8 mouse cellular contexts compared by ENCODE assay signal in the genomic region with DNA sequence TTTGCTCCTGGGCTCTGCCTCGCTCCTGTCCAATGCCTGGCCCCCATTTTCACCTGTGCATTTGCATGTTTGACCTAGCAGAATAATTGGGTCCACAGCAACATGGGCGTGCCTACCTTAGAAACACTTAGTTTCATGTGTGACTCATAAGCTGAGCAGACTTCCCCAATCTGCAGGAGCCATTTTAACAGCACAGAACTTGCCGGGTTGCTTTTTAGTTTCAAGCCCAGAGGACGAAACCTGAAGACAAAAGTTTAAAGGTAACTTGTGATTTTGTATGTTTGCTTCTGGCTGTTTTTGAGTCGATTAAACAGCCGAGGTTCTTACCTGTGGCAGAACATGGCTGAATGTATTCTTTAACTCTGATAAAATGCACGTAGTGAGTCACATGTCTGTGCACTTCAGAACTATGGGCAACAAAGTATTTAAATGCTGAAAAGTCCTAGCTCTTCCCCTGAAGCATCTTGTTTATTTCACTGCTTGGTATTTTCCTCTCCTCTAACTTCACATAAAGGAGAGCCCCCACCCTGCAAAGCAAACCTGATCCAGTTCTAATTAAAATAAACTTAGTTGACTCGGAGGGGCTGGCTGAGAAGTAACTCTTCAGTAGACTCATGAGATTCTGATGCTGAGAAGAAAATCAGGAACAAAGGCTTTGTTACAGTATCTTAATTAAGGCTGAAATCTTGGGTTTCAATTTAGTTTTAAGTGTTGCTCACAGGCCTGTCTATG. TPM values are rescaled to one million over a fixed set of nuclear protein-coding genes. Genes with fewer than 3 reads are reported as not detected.
A peak's percentile ranks its signal among the peaks of the same experiment; 100 is the strongest.
DNase-seq lines count a peak whose midpoint lies in the region; ATAC-seq and TF ChIP-seq lines count a peak whose summit lies in the region.

No protein-coding gene starts in this region.

- TF ChIP-seq CTCF in gastrocnemius, adult 2 months (IDR thresholded peaks at IDR 0.05): no peak

- H3K27ac ChIP-seq in gastrocnemius, adult 2 months: peak overlapping the region; percentile 68
- peak overlapping the region; percentile 73 for H3K27ac ChIP-seq in liver, embryonic 13.5 days

- H3K27me3 ChIP-seq in liver, embryonic 13.5 days: no peaks in the 10 kb centered on the region

- no peaks in the 10 kb centered on the region for H3K36me3 ChIP-seq in liver, embryonic 13.5 days

- H3K9me3 ChIP-seq in liver, embryonic 13.5 days (replicated peaks): no peaks in the 10 kb centered on the region

- DNase-seq in gastrocnemius, adult 2 months: no peak
- no peak for DNase-seq in gastrocnemius, postnatal 10 days
- peak; percentile 42 for DNase-seq in liver, embryonic 13.5 days
- DNase-seq in spleen, adult 18-20 months: peak; percentile 57 to 61
- no peak for DNase-seq in left cerebral cortex, postnatal 36 days (ENCODE audit: low spot score in 2 of 2)
- DNase-seq in frontal cortex, postnatal 36 days (ENCODE audit: low spot score in 2 of 2): no peak
- DNase-seq in right cerebral cortex, postnatal 14 days: no peak

- 27% methylated on average over 8 of the region's 8 CpGs for WGBS in liver, embryonic 13.5 days (ENCODE audit: insufficient replicate concordance)

- peaks cover 66% of the 10 kb centered on the region for H3K4me1 ChIP-seq in liver, embryonic 13.5 days (replicated peaks)

- peak overlapping the region; percentile 71 for H3K4me2 ChIP-seq in liver, embryonic 13.5 days

- H3K4me3 ChIP-seq in gastrocnemius, adult 2 months: peak overlapping the region; percentile 51
- peak overlapping the region; percentile 44 for H3K4me3 ChIP-seq in liver, embryonic 13.5 days (replicated peaks)

- H3K9ac ChIP-seq in liver, embryonic 13.5 days: peak overlapping the region; percentile 66

- intact Hi-C loops in gastrocnemius, adult 2 months (cut with DNase I): loop anchor here (5.0 kb wide), 1 partner anchor 47 kb away; no protein-coding TSS in a partner anchor
- intact Hi-C loops in left cerebral cortex, postnatal 36 days (cut with DNase I): no loop called here

- peak; percentile 51 for ATAC-seq in erythroblast, adult 5-6 weeks (replicated peaks; ENCODE audit: low FRiP score, poor library complexity, severe bottlenecking)
- ATAC-seq in liver, embryonic 13.5 days (ENCODE audit: low read depth): peak; percentile 64

RNA-seq across cellular contexts. Expression of a gene that starts 34.4 kb away (rescaled TPM):
- total RNA-seq in gastrocnemius, adult 2 months (2021): 10 to 100 TPM; 19.3 to 25.7 TPM
- 10 to 100 TPM; 25.1 to 26.9 TPM for total RNA-seq in gastrocnemius, postnatal 10 days (2021)
- 12.1 and 13.0 TPM in 2 replicates for total RNA-seq in erythroblast, adult 5-6 weeks (2015; ENCODE audit: low replicate concordance)
- 30.7 and 45.6 TPM in 2 replicates for total RNA-seq in erythroblast, adult 5-6 weeks (2017; ENCODE audit: low replicate concordance)
- polyA plus RNA-seq in liver, embryonic 13.5 days (2015; fragmentation: Nextera tagmentation; extraction: Ambion mirVana): 17.6 and 20.6 TPM in 2 replicates
- 10 to 100 TPM; 48.2 to 51.7 TPM for total RNA-seq in left cerebral cortex, postnatal 36 days (2021)

RNA-seq across cellular contexts. Expression of a gene that starts 34.7 kb away (rescaled TPM):
- total RNA-seq in gastrocnemius, adult 2 months (2021): 1 to 10 TPM; 4.6 to 6.0 TPM
- total RNA-seq in gastrocnemius, postnatal 10 days (2021): 10 to 100 TPM in 1 of 2 experiments, 1 to 10 TPM in 1; 8.7 to 11.3 TPM
- total RNA-seq in erythroblast, adult 5-6 weeks (2015; ENCODE audit: low replicate concordance): 38.8 and 45.6 TPM in 2 replicates
- total RNA-seq in erythroblast, adult 5-6 weeks (2017; ENCODE audit: low replicate concordance): 83.8 and 92.9 TPM in 2 replicates
- polyA plus RNA-seq in liver, embryonic 13.5 days (2015; fragmentation: Nextera tagmentation; extraction: Ambion mirVana): 11.9 and 13.8 TPM in 2 replicates
- total RNA-seq in left cerebral cortex, postnatal 36 days (2021): 1 to 10 TPM; 4.1 to 4.8 TPM

Comparison
In these comparisons a context has a peak if more than half of its experiments do, and no peak if none do; other contexts are left out.
1. DNase-seq: peak in liver, embryonic 13.5 days (single experiment) and spleen, adult 18-20 months (2 of 2); none in gastrocnemius, adult 2 months (single experiment), gastrocnemius, postnatal 10 days (single experiment), left cerebral cortex, postnatal 36 days (0 of 2), frontal cortex, postnatal 36 days (0 of 2) and right cerebral cortex, postnatal 14 days (single experiment).